Mouse (Mus musculus) embryonic facial prominence, embryonic 15.5 days (tissue): ENCODE data around the gene Ccdc184. TPM values are rescaled to one million over a fixed set of nuclear protein-coding genes. Genes with fewer than 3 reads are reported as not detected.

Source experiments
- ATAC-seq: fragments of 200-750 bp; cut with Nextera tagmentation; 2 replicates; pipeline ENCODE4 v1.8.0; 2017; ENCODE audit warnings: low read depth, moderate TSS enrichment; ENCODE audit not compliant: insufficient number of reproducible peaks, low FRiP score, low TSS enrichment
- H3K27ac ChIP-seq: fragments of 300-500 bp; sonication (generic); replicated peaks from 2 replicates; pipeline ENCODE4 v1.5.1; 2015; ENCODE audit warnings: mild to moderate bottlenecking, inconsistent platforms
- H3K27me3 ChIP-seq: fragments of 300-500 bp; sonication (generic); 2 replicates; pipeline ENCODE4 v1.6.1; 2015; ENCODE audit warnings: inconsistent platforms
- H3K36me3 ChIP-seq: fragments of 300-500 bp; sonication (generic); 2 replicates; pipeline ENCODE4 v1.6.1; 2015; ENCODE audit warnings: mild to moderate bottlenecking, inconsistent platforms
- H3K4me1 ChIP-seq: fragments of 300-500 bp; sonication (generic); 2 replicates; pipeline ENCODE4 v1.6.1; 2015; ENCODE audit warnings: inconsistent platforms
- H3K4me2 ChIP-seq: fragments of 300-500 bp; sonication (generic); replicated peaks from 2 replicates; pipeline ENCODE4 v1.6.1; 2015; ENCODE audit warnings: mild to moderate bottlenecking, inconsistent platforms
- H3K4me3 ChIP-seq: fragments of 300-500 bp; sonication (generic); replicated peaks from 2 replicates; pipeline ENCODE4 v1.5.1; 2015; ENCODE audit warnings: mild to moderate bottlenecking, inconsistent platforms
- H3K9ac ChIP-seq: fragments of 300-500 bp; sonication (generic); 2 replicates; pipeline ENCODE4 v1.6.1; 2015; ENCODE audit warnings: inconsistent platforms
- H3K9me3 ChIP-seq: fragments of 300-500 bp; sonication (generic); replicated peaks from 2 replicates; pipeline ENCODE4 v1.6.1; 2016; ENCODE audit warnings: inconsistent platforms
- WGBS: fragments of 180-500 bp; shearing (Covaris S2); methylation state at CpG from one replicate; pipeline ENCODE4 v1.1.7; 2015; 5-methylcytosine and 5-hydroxymethylcytosine counted together
- polyA plus RNA-seq: library from polyadenylated mRNA; unstranded; fragments of >200 nt; fragmentation: Nextera tagmentation; extraction: Ambion mirVana; gene quantifications from 2 replicates; pipeline ENCODE4 v1.2.1, GENCODE M21; 2015

Gene Ccdc184
- polyA plus RNA-seq, 1 experiment from 2014 or later, result 2.9 TPM

DNA sequence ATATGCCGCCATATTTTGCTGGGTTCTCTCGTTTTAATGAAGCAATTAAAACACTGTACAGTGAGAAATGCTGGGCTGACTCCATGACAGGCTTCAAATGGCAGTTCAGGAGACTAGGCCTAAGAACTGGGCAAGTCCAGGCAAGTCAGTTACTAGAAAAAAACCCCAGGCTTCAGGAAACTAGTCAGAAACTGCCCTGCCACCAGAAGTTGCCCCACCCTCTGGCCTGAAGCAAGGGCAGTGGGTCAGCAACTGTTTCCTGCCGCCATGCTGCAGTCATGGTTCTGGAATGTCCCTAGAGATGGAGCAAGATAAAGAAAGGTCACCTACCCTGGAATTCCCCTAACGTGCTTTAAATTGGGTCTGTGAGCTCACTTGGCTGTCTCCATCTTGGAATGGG, 11.0 kb upstream of the Ccdc184 start:
- Histone ChIP-seq H3K4me2 (no peak overlapping the region), H3K4me3 (no peak overlapping the region), H3K27me3 (no peaks in the 10 kb centered on the region), H3K9me3 (no peaks in the 10 kb centered on the region), H3K4me1 (no peaks in the 10 kb centered on the region), H3K36me3 (no peaks in the 10 kb centered on the region), H3K9ac (no peak overlapping the region), H3K27ac (no peak overlapping the region)
- 48% methylated on average over 4 of the region's 4 CpGs for WGBS
- no peak for ATAC-seq

DNA sequence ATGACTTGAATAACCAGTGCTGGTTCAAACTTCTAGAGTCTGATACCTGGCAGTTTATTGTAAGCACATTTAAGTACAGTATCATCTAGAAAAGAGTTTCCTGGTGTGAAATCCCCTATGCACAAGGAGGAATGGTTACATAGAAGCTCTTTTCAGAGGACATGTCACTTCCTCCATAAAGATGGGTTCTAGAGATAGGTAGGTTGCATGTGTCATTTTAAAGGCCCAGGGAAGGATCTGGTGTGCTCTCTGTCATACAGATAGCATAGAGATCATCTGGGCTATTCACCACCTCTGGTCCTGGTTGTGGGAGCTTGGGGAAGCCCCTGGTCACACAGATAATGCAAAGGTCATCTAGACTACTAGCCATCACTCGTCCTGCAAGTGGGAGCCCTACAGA, 9.7 kb upstream of the Ccdc184 start:
- ATAC-seq, result no peak

DNA sequence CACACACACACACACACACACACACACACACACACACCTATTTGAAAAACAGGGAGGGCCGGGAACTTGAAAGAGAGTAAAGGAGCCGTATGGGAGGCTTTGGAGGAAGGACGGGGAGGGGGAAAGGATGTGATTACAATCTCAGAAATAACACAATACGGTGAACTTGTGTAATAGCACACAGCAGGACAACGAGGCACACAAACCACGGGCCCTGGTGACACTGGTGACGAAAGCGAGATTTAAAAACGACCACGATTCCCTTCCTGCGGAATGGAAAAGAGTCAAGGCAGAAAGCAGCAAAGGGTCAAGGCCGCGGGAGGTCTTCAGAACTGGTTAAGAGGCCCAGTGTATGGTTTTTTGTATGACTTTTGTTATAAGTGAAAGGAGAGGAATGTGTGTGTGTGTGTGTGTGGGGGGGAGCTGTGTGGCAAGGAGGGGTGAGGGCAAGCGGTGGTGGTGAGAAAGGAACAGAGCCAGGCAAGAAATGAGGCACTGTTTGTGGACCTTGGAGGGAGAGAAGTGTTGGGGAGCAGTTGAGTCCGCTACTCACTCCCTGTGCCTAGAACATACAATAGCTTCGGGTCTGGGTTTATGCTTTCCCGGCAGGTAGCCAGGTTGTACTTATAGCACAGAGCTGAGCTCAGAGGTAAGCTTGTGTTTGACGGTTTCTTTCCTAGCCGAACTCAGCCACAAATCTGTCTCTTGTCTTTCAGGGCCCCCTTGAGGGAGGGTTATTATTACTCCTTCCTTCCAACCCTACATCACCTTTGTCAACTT, 5.7 kb upstream of the Ccdc184 start:
- H3K4me2 ChIP-seq, result no peak overlapping the region

More for the DNA sequence above, 9.7 kb upstream of the Ccdc184 start:
- no peaks in the 10 kb centered on the region for H3K9me3 ChIP-seq
- no peaks in the 10 kb centered on the region for H3K27me3 ChIP-seq
- H3K4me2 ChIP-seq, result no peak overlapping the region
- no peak overlapping the region for H3K27ac ChIP-seq
- no peak overlapping the region for H3K9ac ChIP-seq
- H3K36me3 ChIP-seq, result no peaks in the 10 kb centered on the region
- 69% methylated on average over 1 of the region's 1 CpGs for WGBS
- no peak overlapping the region for H3K4me3 ChIP-seq
- H3K4me1 ChIP-seq, result no peaks in the 10 kb centered on the region

DNA sequence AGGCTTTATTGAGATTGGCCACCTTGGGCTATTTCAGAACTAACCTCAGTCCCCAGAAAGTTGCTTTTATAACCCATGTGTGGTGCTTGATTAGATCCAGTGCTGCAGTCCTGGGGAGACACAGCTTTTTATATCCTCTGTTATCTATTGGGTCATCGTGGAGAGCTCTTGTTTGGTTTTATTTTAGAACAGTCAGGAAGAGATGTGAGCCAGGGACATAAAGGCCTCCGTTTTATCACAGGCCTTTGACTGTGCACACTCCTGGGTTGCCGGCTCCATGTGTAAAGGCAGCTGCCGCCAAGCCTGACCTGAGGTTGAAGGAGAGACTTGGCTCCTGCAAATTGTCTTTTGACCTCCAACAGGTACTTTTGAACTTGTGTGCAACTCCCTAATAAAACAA, 4.4 kb upstream of the Ccdc184 start:
- no peaks in the 10 kb centered on the region for H3K36me3 ChIP-seq
- H3K27ac ChIP-seq, result no peak overlapping the region
- H3K4me2 ChIP-seq, result no peak overlapping the region
- peaks cover 4% of the 10 kb centered on the region; the same call in 1 of the 2 replicates for H3K4me1 ChIP-seq
- H3K27me3 ChIP-seq, result peaks cover 22% of the 10 kb centered on the region
- WGBS, result 81% methylated on average over 4 of the region's 4 CpGs
- ATAC-seq, result no peak
- no peak overlapping the region for H3K4me3 ChIP-seq
- H3K9ac ChIP-seq, result no peak overlapping the region
- H3K9me3 ChIP-seq, result no peaks in the 10 kb centered on the region

More for the DNA sequence above, 5.7 kb upstream of the Ccdc184 start:
- no peak overlapping the region for H3K4me3 ChIP-seq
- peaks cover 9% of the 10 kb centered on the region for H3K27me3 ChIP-seq
- H3K9ac ChIP-seq, result no peak overlapping the region
- WGBS, result 66% methylated on average over 19 of the region's 19 CpGs
- no peak for ATAC-seq
- H3K4me1 ChIP-seq, result no peaks in the 10 kb centered on the region
- H3K9me3 ChIP-seq, result no peaks in the 10 kb centered on the region
- no peaks in the 10 kb centered on the region for H3K36me3 ChIP-seq
- no peak overlapping the region for H3K27ac ChIP-seq

DNA sequence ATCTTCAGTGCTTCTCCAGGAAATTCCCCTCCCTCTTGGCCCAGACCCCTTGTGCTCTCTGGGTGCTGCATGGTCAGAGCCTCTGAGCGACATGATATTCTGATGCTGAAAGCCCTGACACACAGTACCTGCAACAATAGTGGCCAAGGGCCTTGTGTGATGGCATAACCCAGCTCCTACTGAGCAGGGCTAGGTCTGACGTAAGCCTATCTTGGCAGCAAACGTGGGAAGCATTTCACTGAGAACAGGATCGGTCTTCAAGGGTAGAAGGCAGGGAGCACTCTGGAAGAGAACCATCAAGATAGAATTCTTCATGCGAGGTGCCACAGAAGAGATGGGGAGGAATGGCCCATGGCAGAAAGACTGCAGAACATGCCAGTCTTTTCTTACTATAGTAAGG, 1.4 kb upstream of the Ccdc184 start, which contains the start of gene Asb8:
Gene Asb8, minus strand, starts transcription at position 101 of the 400 bp plus-strand sequence.
- WGBS, result 82% methylated on average over 5 of the region's 5 CpGs
- Histone ChIP-seq H3K36me3 (no peaks in the 10 kb centered on the region), H3K4me1 (peaks cover 10% of the 10 kb centered on the region), H3K4me2 (no peak within 1 kb of the TSS), H3K9ac (no peak within 1 kb of the TSS), H3K27me3 (peaks cover 52% of the 10 kb centered on the region), H3K4me3 (no peak within 1 kb of the TSS), H3K27ac (no peak within 1 kb of the TSS), H3K9me3 (no peaks in the 10 kb centered on the region)
- no peak for ATAC-seq

DNA sequence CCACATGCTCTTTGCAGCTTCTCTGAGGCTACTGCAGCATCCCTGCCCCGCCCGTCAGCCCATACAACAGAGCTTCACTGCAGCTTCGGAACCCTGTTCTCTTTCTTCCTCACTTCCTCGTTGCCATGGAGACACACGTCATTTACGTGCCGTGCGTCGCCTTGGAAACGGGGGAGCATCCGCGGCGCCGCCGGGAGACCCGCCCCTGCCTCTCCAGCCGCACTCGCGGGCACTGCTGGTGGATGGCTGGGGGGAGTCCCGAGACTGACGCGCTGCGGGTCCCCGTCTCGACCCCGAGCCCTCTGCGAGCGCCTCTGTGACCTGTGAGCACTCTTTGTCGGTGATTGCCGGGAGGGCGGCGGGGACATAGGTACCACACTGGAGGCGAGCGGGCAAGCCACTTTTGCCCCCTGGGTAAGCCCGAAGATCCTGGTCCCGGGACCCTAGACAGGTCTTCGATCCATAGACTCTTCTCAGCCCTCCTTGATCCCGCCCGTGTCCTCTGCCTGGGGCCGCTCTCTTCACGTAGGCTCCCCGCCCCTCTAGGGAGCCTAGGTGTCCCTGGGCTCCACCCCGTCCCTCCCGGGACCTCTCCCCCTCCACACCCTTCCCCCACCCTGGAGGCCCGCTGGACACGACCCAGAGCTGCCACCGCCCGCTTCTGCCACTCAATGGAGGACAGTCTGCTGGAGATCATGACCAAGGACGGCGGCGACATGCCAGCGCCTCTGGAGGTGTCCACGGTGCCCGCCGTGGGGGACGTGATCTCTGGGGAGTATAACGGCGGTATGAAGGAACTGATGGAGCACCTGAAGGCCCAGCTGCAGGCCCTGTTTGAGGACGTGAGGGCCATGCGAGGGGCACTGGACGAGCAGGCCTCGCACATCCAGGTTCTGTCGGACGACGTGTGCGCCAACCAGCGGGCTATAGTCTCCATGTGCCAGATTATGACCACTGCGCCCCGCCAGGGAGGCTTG, 975 bp downstream of the Ccdc184 start:
- Histone ChIP-seq H3K4me3 (peak overlapping the region; percentile 43), H3K9me3 (no peaks in the 10 kb centered on the region), H3K9ac (no peak overlapping the region), H3K27me3 (peaks cover 75% of the 10 kb centered on the region), H3K27ac (no peak overlapping the region), H3K4me2 (peak overlapping the region; percentile 79), H3K36me3 (no peaks in the 10 kb centered on the region), H3K4me1 (peaks cover 10% of the 10 kb centered on the region)
- ATAC-seq, result peak; percentile 63
- WGBS, result 1% methylated on average over 69 of the region's 69 CpGs

DNA sequence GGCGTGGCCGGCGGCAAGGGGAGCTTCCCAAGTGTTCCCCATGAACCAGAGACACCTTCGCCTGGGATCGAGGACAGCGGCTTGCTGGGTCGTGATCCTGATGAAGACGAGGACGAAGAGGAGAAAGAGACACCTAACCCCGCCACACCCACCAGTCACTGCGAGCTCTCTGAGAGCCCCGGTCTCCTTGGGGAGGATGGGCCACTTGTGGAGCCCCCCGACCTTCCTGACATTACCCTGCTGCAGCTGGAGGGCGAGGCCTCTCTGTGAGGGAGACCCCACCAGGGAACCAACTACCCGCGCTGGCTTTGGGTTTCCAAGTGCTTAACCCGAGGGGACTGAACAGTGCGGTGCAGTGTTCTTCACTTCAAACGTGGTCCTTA, 1.7 kb downstream of the Ccdc184 start:
- 5% methylated on average over 19 of the region's 19 CpGs for WGBS
- peaks cover 10% of the 10 kb centered on the region for H3K4me1 ChIP-seq

DNA sequence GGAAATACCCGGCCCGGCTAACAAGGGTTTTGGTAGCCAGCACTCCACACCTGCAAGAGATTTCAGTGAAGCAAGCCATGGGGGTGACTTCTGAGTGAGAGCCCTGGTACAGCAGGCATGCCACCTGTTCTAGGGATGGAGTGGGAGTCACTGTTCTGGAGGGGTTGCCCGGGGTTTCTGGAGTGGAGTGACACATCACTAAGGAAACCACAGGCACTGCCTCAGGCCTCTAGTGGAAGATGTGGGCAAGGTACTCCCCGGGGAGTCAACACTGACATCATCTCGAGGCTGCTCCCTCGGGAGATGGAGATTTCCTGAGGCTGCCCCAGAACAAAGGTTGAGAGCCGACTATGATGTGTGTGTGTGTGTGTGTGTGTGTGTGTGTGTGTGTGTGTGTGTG, 3.4 kb downstream of the Ccdc184 start:
- no peak for ATAC-seq

More for the DNA sequence above, 1.7 kb downstream of the Ccdc184 start:
- Histone ChIP-seq H3K36me3 (no peaks in the 10 kb centered on the region), H3K4me2 (no peak overlapping the region; the same call in 1 of the 2 replicates), H3K4me3 (peak overlapping the region; percentile 43; the same call in 1 of the 2 replicates), H3K27ac (no peak overlapping the region), H3K9ac (no peak overlapping the region), H3K9me3 (no peaks in the 10 kb centered on the region), H3K27me3 (peaks cover 81% of the 10 kb centered on the region)
- no peak for ATAC-seq

DNA sequence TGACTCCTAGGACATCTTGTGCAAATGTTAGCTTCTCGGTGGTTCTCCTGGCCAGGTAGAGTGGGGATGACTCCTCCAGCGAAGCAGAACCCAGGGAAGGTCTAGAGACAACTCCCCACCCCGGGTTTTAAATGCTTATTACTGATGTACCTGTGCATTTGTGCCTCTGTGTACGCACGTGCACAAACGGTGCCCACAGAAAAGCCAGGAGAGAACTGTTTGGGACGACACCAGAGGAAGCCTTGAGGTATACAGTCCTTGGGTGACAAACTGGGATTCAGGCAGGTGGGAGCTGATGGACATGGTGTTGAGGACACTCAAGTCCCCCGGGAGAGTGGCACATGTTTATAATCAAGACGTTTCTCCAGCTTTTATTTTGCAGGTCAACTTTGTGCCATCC, 4.0 kb downstream of the Ccdc184 start:
- H3K9me3 ChIP-seq, result no peaks in the 10 kb centered on the region
- ATAC-seq, result no peak
- whole genome bisulfite sequencing, result 65% methylated on average over 9 of the region's 9 CpGs

More for the DNA sequence above, 3.4 kb downstream of the Ccdc184 start:
- Histone ChIP-seq H3K36me3 (no peaks in the 10 kb centered on the region), H3K27ac (no peak overlapping the region), H3K4me1 (peaks cover 10% of the 10 kb centered on the region), H3K9me3 (no peaks in the 10 kb centered on the region), H3K9ac (no peak overlapping the region), H3K27me3 (peaks cover 80% of the 10 kb centered on the region), H3K4me3 (no peak overlapping the region), H3K4me2 (no peak overlapping the region)
- WGBS, result 29% methylated on average over 7 of the region's 7 CpGs

DNA sequence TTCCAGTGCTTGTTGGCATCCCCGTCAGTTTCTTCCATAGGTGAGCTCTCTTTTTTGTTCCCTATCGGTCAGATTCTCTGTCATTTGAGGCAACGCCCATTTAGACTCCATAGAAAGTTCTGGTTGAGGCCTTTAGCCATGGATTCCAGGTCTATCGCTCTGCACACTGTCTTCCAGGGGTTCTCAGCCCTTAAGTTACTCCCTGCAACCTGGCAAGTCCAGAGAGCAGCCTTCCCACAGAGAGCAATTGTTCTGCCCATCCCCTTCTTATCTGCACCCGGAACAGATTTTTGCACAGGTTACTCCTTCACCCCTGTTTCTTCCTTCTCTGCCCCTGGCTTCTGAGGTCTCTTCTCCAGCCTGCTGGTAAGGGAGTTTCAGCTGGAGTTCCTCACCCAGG, 5.2 kb downstream of the Ccdc184 start:
- no peaks in the 10 kb centered on the region for H3K36me3 ChIP-seq
- H3K4me2 ChIP-seq, result no peak overlapping the region
- H3K27me3 ChIP-seq, result peaks cover 76% of the 10 kb centered on the region
- H3K9me3 ChIP-seq, result no peaks in the 10 kb centered on the region
- no peak overlapping the region for H3K4me3 ChIP-seq
- H3K4me1 ChIP-seq, result peaks cover 10% of the 10 kb centered on the region
- H3K27ac ChIP-seq, result no peak overlapping the region
- no peak for ATAC-seq
- no peak overlapping the region for H3K9ac ChIP-seq
- 72% methylated on average over 5 of the region's 5 CpGs for WGBS

More for the DNA sequence above, 4.0 kb downstream of the Ccdc184 start:
- peaks cover 10% of the 10 kb centered on the region for H3K4me1 ChIP-seq
- peaks cover 79% of the 10 kb centered on the region for H3K27me3 ChIP-seq
- H3K27ac ChIP-seq, result no peak overlapping the region
- H3K9ac ChIP-seq, result no peak overlapping the region
- no peaks in the 10 kb centered on the region for H3K36me3 ChIP-seq
- no peak overlapping the region for H3K4me3 ChIP-seq
- H3K4me2 ChIP-seq, result no peak overlapping the region

DNA sequence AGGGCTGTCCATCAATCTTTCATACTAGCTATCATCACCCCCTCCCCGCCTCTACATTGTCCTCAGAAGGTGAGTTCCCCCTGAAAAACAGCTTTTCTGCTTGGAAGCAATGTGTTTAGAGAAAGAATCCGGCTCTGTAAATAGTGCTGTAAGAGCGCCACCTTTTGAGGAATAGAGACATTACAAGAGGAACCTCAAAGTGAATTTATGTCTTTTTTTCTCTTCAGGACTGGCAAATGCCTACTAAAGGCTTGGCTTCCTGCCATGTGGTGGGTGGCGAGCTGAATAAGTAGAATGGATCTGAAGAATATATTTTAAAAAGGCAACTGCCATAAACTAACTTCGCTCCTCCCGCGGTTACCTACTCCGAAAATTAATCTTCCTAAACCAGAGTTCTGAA, 6.9 kb downstream of the Ccdc184 start:
- Histone ChIP-seq H3K4me1 (no peaks in the 10 kb centered on the region), H3K27me3 (peaks cover 66% of the 10 kb centered on the region), H3K4me2 (no peak overlapping the region), H3K9ac (no peak overlapping the region), H3K4me3 (no peak overlapping the region), H3K27ac (no peak overlapping the region), H3K36me3 (no peaks in the 10 kb centered on the region), H3K9me3 (no peaks in the 10 kb centered on the region)
- WGBS, result 34% methylated on average over 8 of the region's 8 CpGs
- no peak for ATAC-seq
